Mouse (Mus musculus): ENCODE measurements at regions not wholly inside any gene's neighbourhood (a gene's known extent, or its start where the extent isn't known, plus 50 kb on each side); places are given as distances from the start of the nearest gene placed in this dataset.

GRCm38 (mm10) chr4:28523343-28523742 lies 289.6 kb upstream of the Epha7 start:
- no peak for DNase-seq

DNA sequence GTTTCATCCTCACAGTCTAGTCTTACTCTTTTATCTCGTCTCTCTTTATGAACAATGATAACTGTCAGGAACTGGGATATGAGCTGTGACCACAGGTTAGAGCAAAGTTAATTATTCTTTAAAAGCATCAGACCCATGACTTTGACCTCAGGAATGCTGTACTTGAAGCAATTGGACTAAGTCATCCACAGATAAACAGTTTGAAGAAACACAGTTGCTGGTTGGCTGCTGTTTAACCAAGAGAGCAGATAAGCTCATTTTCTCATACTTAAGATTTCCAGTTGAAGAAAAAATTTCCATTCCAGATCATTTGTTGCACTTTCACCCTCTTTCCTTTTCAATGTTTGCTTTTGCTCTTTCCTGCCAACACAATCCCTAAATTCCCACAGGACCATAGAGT lies 270.7 kb upstream of the Epha7 start:
- DNase-seq: no peak

- DNase-seq: peak; percentile 3
These were observed 270.1 kb upstream of the Epha7 start for GRCm38 (mm10) chr4:28542696-28543328.

- peak; percentile 3 for DNase-seq
These were observed 264.6 kb upstream of the Epha7 start for GRCm38 (mm10) chr4:28548231-28548836.

- no peak for DNase-seq
These were observed 241.7 kb upstream of the Epha7 start for GRCm38 (mm10) chr4:28571092-28571770.

GRCm38 (mm10) chr4:28588745-28589530 lies 224.0 kb upstream of the Epha7 start:
- DNase-seq: no peak

Measured in liver (tissue).